Comparison of ENCODE assay signal across 23 mouse cellular contexts in genomic region chr6:119590872-119591271, GRCm38 (mm10). TPM values are rescaled to one million over a fixed set of nuclear protein-coding genes. Genes with fewer than 3 reads are reported as not detected.
DNase-seq lines count a peak whose midpoint lies in the region; ATAC-seq and TF ChIP-seq lines count a peak whose summit lies in the region.
"Had no signal": no experiment of that assay in that cellular context is flagged by ENCODE, and none has a peak within 500 bp of the region (broad histone marks: within the 10 kb centered on the region; RNA-seq: fewer than 3 reads in every experiment).

No protein-coding gene starts in this region.

- no peaks in the 10 kb centered on the region for H3K9me3 ChIP-seq in forebrain, postnatal 0 days (ENCODE audit: low read length)
- no peaks in the 10 kb centered on the region for H3K9me3 ChIP-seq in forebrain, embryonic 14.5 days (replicated peaks; ENCODE audit: control insufficient read depth, low read length)
- no peaks in the 10 kb centered on the region for H3K9me3 ChIP-seq in hindbrain, embryonic 14.5 days (ENCODE audit: control insufficient read depth, low read length)
- no peaks in the 10 kb centered on the region for H3K9me3 ChIP-seq in hindbrain, embryonic 11.5 days (ENCODE audit: control insufficient read depth, low read length)
- H3K9me3 ChIP-seq in hindbrain, postnatal 0 days (ENCODE audit: low read length): no peaks in the 10 kb centered on the region
- no peaks in the 10 kb centered on the region for H3K9me3 ChIP-seq in hindbrain, embryonic 12.5 days (replicated peaks)
- H3K9me3 ChIP-seq in stomach, embryonic 16.5 days (replicated peaks; ENCODE audit: control insufficient read depth, low read length): no peaks in the 10 kb centered on the region
- H3K9me3 ChIP-seq: forebrain, embryonic 10.5 days; forebrain, embryonic 13.5 days; heart, embryonic 12.5 days; heart, embryonic 15.5 days had no signal

- H3K27ac ChIP-seq in forebrain, postnatal 0 days (ENCODE audit: low read depth, low read length): peak overlapping the region; percentile 41; the same call in 1 of the 2 replicates
- H3K27ac ChIP-seq in forebrain, embryonic 14.5 days (ENCODE audit: low read depth, low read length): no peak overlapping the region
- H3K27ac ChIP-seq in hindbrain, embryonic 14.5 days: no peak overlapping the region; the same call in 1 of the 2 replicates
- H3K27ac ChIP-seq in hindbrain, embryonic 11.5 days (ENCODE audit: low read depth, low read length): no peak overlapping the region
- H3K27ac ChIP-seq in hindbrain, postnatal 0 days: peak overlapping the region; percentile 16; the same call in 1 of the 2 replicates
- no peak overlapping the region; the same call in 1 of the 2 replicates for H3K27ac ChIP-seq in hindbrain, embryonic 12.5 days
- peak overlapping the region; percentile 35 for H3K27ac ChIP-seq in stomach, embryonic 16.5 days (ENCODE audit: low read length)
- H3K27ac ChIP-seq: forebrain, embryonic 10.5 days; forebrain, embryonic 13.5 days; heart, adult 2 months had no signal

- H3K4me1 ChIP-seq in forebrain, postnatal 0 days (ENCODE audit: insufficient read depth): no peaks in the 10 kb centered on the region
- H3K4me1 ChIP-seq in forebrain, embryonic 14.5 days (ENCODE audit: control insufficient read depth, insufficient read depth, low read length): peaks cover 4% of the 10 kb centered on the region; the same call in 1 of the 2 replicates
- peaks cover 5% of the 10 kb centered on the region for H3K4me1 ChIP-seq in hindbrain, embryonic 14.5 days (replicated peaks; ENCODE audit: control insufficient read depth, insufficient read depth, low read length)
- H3K4me1 ChIP-seq in hindbrain, embryonic 11.5 days (replicated peaks; ENCODE audit: control insufficient read depth, insufficient read depth, low read length): peaks cover 5% of the 10 kb centered on the region
- H3K4me1 ChIP-seq in hindbrain, postnatal 0 days (ENCODE audit: insufficient read depth, low read length): no peaks in the 10 kb centered on the region
- H3K4me1 ChIP-seq in hindbrain, embryonic 12.5 days: peaks cover 11% of the 10 kb centered on the region
- peaks cover 9% of the 10 kb centered on the region for H3K4me1 ChIP-seq in stomach, embryonic 16.5 days (ENCODE audit: control insufficient read depth, insufficient read depth, low read length)

- H3K4me3 ChIP-seq in forebrain, postnatal 0 days (ENCODE audit: low read depth, low read length): no peak overlapping the region
- H3K4me3 ChIP-seq in forebrain, embryonic 14.5 days (ENCODE audit: low read depth, low read length): no peak overlapping the region
- H3K4me3 ChIP-seq in hindbrain, embryonic 14.5 days (replicated peaks; ENCODE audit: low read length): no peak overlapping the region
- H3K4me3 ChIP-seq in hindbrain, embryonic 11.5 days (ENCODE audit: low read depth, low read length): no peak overlapping the region
- no peak overlapping the region for H3K4me3 ChIP-seq in hindbrain, postnatal 0 days (ENCODE audit: low read length)
- no peak overlapping the region for H3K4me3 ChIP-seq in hindbrain, embryonic 12.5 days
- H3K4me3 ChIP-seq in stomach, embryonic 16.5 days (replicated peaks; ENCODE audit: low read length): no peak overlapping the region
- H3K4me3 ChIP-seq: forebrain, embryonic 10.5 days; forebrain, embryonic 13.5 days; heart, adult 2 months; heart, embryonic 12.5 days; heart, embryonic 15.5 days had no signal

- no peak for TF ChIP-seq CTCF in forebrain, postnatal 0 days (IDR thresholded peaks at IDR 0.05; ENCODE audit: low read depth)
- TF ChIP-seq CTCF in hindbrain, postnatal 0 days (IDR thresholded peaks at IDR 0.05; ENCODE audit: low read depth): no peak

- H3K27me3 ChIP-seq in forebrain, postnatal 0 days (ENCODE audit: insufficient read depth, low read length): no peaks in the 10 kb centered on the region
- H3K27me3 ChIP-seq in forebrain, embryonic 14.5 days (replicated peaks; ENCODE audit: control insufficient read depth, insufficient read depth, low read length): no peaks in the 10 kb centered on the region
- no peaks in the 10 kb centered on the region for H3K27me3 ChIP-seq in hindbrain, embryonic 14.5 days (ENCODE audit: control insufficient read depth, insufficient read depth, low read length)
- no peaks in the 10 kb centered on the region for H3K27me3 ChIP-seq in hindbrain, embryonic 11.5 days (ENCODE audit: control insufficient read depth, insufficient read depth, low read length)
- H3K27me3 ChIP-seq in hindbrain, postnatal 0 days (ENCODE audit: insufficient read depth, low read length): no peaks in the 10 kb centered on the region
- H3K27me3 ChIP-seq in hindbrain, embryonic 12.5 days: no peaks in the 10 kb centered on the region
- no peaks in the 10 kb centered on the region for H3K27me3 ChIP-seq in stomach, embryonic 16.5 days (ENCODE audit: control insufficient read depth, insufficient read depth, low read length)
- H3K27me3 ChIP-seq: forebrain, embryonic 13.5 days; heart, embryonic 12.5 days; heart, embryonic 15.5 days had no signal

- H3K4me2 ChIP-seq in forebrain, postnatal 0 days (ENCODE audit: low read depth): no peak overlapping the region
- H3K4me2 ChIP-seq in forebrain, embryonic 14.5 days (ENCODE audit: low read length): no peak overlapping the region
- H3K4me2 ChIP-seq in hindbrain, embryonic 14.5 days (replicated peaks): no peak overlapping the region
- H3K4me2 ChIP-seq in hindbrain, embryonic 11.5 days (replicated peaks; ENCODE audit: low read depth, low read length): no peak overlapping the region
- H3K4me2 ChIP-seq in hindbrain, postnatal 0 days (ENCODE audit: low read depth, low read length): no peak overlapping the region
- H3K4me2 ChIP-seq in hindbrain, embryonic 12.5 days (replicated peaks): no peak overlapping the region
- H3K4me2 ChIP-seq in stomach, embryonic 16.5 days (ENCODE audit: low read depth, low read length): no peak overlapping the region
- H3K4me2 ChIP-seq: forebrain, embryonic 13.5 days; heart, embryonic 12.5 days; heart, embryonic 15.5 days had no signal

- no peak overlapping the region for H3K9ac ChIP-seq in forebrain, postnatal 0 days
- H3K9ac ChIP-seq in forebrain, embryonic 14.5 days (ENCODE audit: low read length): no peak overlapping the region
- no peak overlapping the region for H3K9ac ChIP-seq in hindbrain, embryonic 14.5 days
- no peak overlapping the region for H3K9ac ChIP-seq in hindbrain, embryonic 11.5 days (ENCODE audit: low read depth, low read length)
- H3K9ac ChIP-seq in hindbrain, postnatal 0 days (replicated peaks; ENCODE audit: low read length): no peak overlapping the region
- H3K9ac ChIP-seq in hindbrain, embryonic 12.5 days: no peak overlapping the region
- no peak overlapping the region for H3K9ac ChIP-seq in stomach, embryonic 16.5 days (ENCODE audit: low read length)
- H3K9ac ChIP-seq: forebrain, embryonic 13.5 days; heart, embryonic 12.5 days; heart, embryonic 15.5 days had no signal

- peak; percentile 34; the same call in 1 of the 2 replicates for ATAC-seq in forebrain, postnatal 0 days
- no peak for ATAC-seq in forebrain, embryonic 14.5 days
- ATAC-seq in hindbrain, embryonic 14.5 days (ENCODE audit: low FRiP score): peak; percentile 37; the same call in 1 of the 2 replicates
- ATAC-seq in hindbrain, embryonic 11.5 days (ENCODE audit: low FRiP score): no peak
- no peak for ATAC-seq in hindbrain, postnatal 0 days
- no peak for ATAC-seq in hindbrain, embryonic 12.5 days (ENCODE audit: low FRiP score)
- no peak for ATAC-seq in stomach, embryonic 16.5 days (ENCODE audit: insufficient read depth, low FRiP score)
- ATAC-seq: activated CD4-positive, CD25-positive, alpha-beta regulatory T cell, adult 4 months; forebrain, embryonic 13.5 days; intestine, postnatal 0 days had no signal

- 73% methylated on average over 2 of the region's 2 CpGs for WGBS in forebrain, postnatal 0 days
- WGBS in forebrain, embryonic 14.5 days: 98% methylated on average over 2 of the region's 2 CpGs
- 51% methylated on average over 2 of the region's 2 CpGs for WGBS in hindbrain, embryonic 14.5 days
- 81% methylated on average over 2 of the region's 2 CpGs for WGBS in hindbrain, embryonic 11.5 days
- 40% methylated on average over 2 of the region's 2 CpGs for WGBS in hindbrain, postnatal 0 days
- WGBS in hindbrain, embryonic 12.5 days: 48% methylated on average over 2 of the region's 2 CpGs
- WGBS in stomach, embryonic 16.5 days: 71% methylated on average over 2 of the region's 2 CpGs

- 0 out of 2 replicates have a peak, but pooled peaks cover 4% of the 10 kb centered on the region for H3K36me3 ChIP-seq in forebrain, postnatal 0 days (ENCODE audit: insufficient read depth)
- H3K36me3 ChIP-seq in forebrain, embryonic 14.5 days (ENCODE audit: control insufficient read depth, insufficient read depth, low read length): 0 out of 2 replicates have a peak, but pooled peaks cover 4% of the 10 kb centered on the region
- peaks cover 32% of the 10 kb centered on the region for H3K36me3 ChIP-seq in hindbrain, embryonic 14.5 days (replicated peaks; ENCODE audit: control insufficient read depth, insufficient read depth)
- H3K36me3 ChIP-seq in hindbrain, embryonic 11.5 days (ENCODE audit: control insufficient read depth, insufficient read depth, low read length): no peaks in the 10 kb centered on the region
- H3K36me3 ChIP-seq in hindbrain, postnatal 0 days (ENCODE audit: insufficient read depth, low read length): no peaks in the 10 kb centered on the region
- H3K36me3 ChIP-seq in hindbrain, embryonic 12.5 days: peaks cover 14% of the 10 kb centered on the region; the same call in 1 of the 2 replicates
- H3K36me3 ChIP-seq in stomach, embryonic 16.5 days (ENCODE audit: control insufficient read depth, insufficient read depth, low read length): no peaks in the 10 kb centered on the region
- H3K36me3 ChIP-seq: heart, embryonic 15.5 days had no signal

- no peak for DNase-seq in forebrain, postnatal 0 days
- no peak for DNase-seq in forebrain, embryonic 14.5 days (ENCODE audit: low spot score)
- no peak for DNase-seq in hindbrain, embryonic 14.5 days (ENCODE audit: low spot score)
- DNase-seq in hindbrain, embryonic 11.5 days (ENCODE audit: low spot score): no peak
- DNase-seq in hindbrain, postnatal 0 days (ENCODE audit: low spot score): peak; percentile 5
- no peak for DNase-seq in retina, postnatal 1 day
- DNase-seq: adrenal gland, adult 8-10 months; adrenal gland, postnatal 25 days; cerebellum, adult 9-10 months; cerebellum, postnatal 14 days; gastrocnemius, postnatal 25 days; heart, adult 2 months; heart, postnatal 10 days; heart, postnatal 4 days; kidney, adult 2 months had no signal

RNA-seq across cellular contexts. Expression of gene Wnt5b, which starts 46.7 kb away (rescaled TPM):
- 3.1 and 4.4 TPM in 2 replicates for total RNA-seq in forebrain, postnatal 0 days (2014; rRNA removed)
- polyA plus RNA-seq in forebrain, postnatal 0 days (2015; fragmentation: Nextera tagmentation; extraction: Ambion mirVana): 2.2 and 2.5 TPM in 2 replicates
- 3.0 and 3.4 TPM in 2 replicates for polyA plus RNA-seq in forebrain, embryonic 14.5 days (2014; fragmentation: Nextera tagmentation; extraction: Ambion mirVana)
- polyA plus RNA-seq in hindbrain, embryonic 14.5 days (2014; fragmentation: Nextera tagmentation; extraction: Ambion mirVana): 6.3 and 6.6 TPM in 2 replicates
- 5.4 and 5.8 TPM in 2 replicates for polyA plus RNA-seq in hindbrain, embryonic 11.5 days (2014; fragmentation: Nextera tagmentation; extraction: Ambion mirVana)
- total RNA-seq in hindbrain, postnatal 0 days (2014; rRNA removed): 4.7 and 6.8 TPM in 2 replicates
- 3.6 and 3.7 TPM in 2 replicates for polyA plus RNA-seq in hindbrain, postnatal 0 days (2015; fragmentation: Nextera tagmentation; extraction: Ambion mirVana)
- polyA plus RNA-seq in hindbrain, embryonic 12.5 days (2016; fragmentation: Nextera tagmentation; extraction: Ambion mirVana): 8.3 and 9.9 TPM in 2 replicates
- 6.2 and 6.4 TPM in 2 replicates for polyA plus RNA-seq in stomach, embryonic 16.5 days (2015; fragmentation: Nextera tagmentation; extraction: Ambion mirVana)
- polyA plus RNA-seq: activated CD4-positive, CD25-positive, alpha-beta regulatory T cell, adult 4 months had no signal

Comparison
In these comparisons a context has a peak if more than half of its experiments do, and no peak if none do; other contexts are left out.
1. ATAC-seq: peak in forebrain, postnatal 0 days (single experiment) and hindbrain, embryonic 14.5 days (single experiment); none in forebrain, embryonic 14.5 days (single experiment), hindbrain, embryonic 11.5 days (single experiment), hindbrain, postnatal 0 days (single experiment), hindbrain, embryonic 12.5 days (single experiment) and stomach, embryonic 16.5 days (single experiment).
2. H3K27ac ChIP-seq: peak in forebrain, postnatal 0 days (single experiment), hindbrain, postnatal 0 days (single experiment) and stomach, embryonic 16.5 days (single experiment); none in forebrain, embryonic 14.5 days (single experiment), hindbrain, embryonic 14.5 days (single experiment), hindbrain, embryonic 11.5 days (single experiment) and hindbrain, embryonic 12.5 days (single experiment).